ENCODE assay signal across 10 mouse cellular contexts in the genomic region with DNA sequence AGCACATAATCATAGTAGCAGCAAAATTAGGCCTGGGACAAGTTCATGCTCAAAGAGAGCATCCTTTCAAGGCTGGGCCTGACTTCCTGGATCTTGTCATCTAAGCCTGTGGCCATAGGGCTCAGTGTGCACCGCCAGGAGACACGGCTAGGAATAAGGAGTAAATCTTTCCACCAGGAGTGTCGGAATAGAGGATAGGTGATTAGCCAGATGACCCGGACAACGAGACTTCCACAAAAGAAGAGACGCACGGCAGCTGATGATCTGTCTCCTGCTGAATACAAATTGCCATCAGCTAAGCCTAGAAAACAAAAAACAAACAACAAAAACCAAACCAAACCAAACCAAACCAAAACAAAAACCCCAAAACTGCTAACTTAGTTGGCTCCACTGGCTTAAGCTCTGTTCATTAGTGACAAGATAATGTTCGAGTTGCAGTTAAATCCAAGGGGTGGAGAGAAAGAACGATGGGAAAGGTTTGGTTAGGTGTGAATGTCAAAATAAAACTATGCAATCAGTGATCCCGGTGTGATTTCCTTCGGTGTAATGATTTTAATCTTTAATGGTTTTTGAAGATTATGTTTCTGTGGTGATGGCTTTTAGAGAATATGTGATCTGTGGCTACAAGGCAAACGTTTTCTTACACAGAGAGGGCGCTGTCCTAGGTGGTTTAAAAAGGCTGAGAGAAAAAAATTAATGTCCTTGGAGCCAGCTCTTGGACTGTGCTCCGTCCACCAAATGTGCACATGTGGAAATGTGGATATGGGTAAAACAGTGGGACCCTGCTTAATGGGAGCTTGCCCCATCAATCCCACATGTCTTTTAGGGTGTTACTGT. TPM values are rescaled to one million over a fixed set of nuclear protein-coding genes. Genes with fewer than 3 reads are reported as not detected.
DNase-seq lines count a peak whose midpoint lies in the region; ATAC-seq lines count a peak whose summit lies in the region.
"Had no signal": no experiment of that assay in that cellular context is flagged by ENCODE, and none has a peak within 500 bp of the region (broad histone marks: within the 10 kb centered on the region; RNA-seq: fewer than 3 reads in every experiment).

No protein-coding gene starts in this region.

- WGBS in kidney, embryonic 16.5 days, result 65% methylated on average over 14 of the region's 14 CpGs

- H3K9ac ChIP-seq in kidney, embryonic 16.5 days (replicated peaks; ENCODE audit: low read length), result no peak overlapping the region
- H3K9ac ChIP-seq: embryonic facial prominence, embryonic 12.5 days had no signal

- no peaks in the 10 kb centered on the region for H3K9me3 ChIP-seq in kidney, embryonic 16.5 days (ENCODE audit: low read length)
- H3K9me3 ChIP-seq: embryonic facial prominence, embryonic 12.5 days had no signal

- no peaks in the 10 kb centered on the region for H3K4me1 ChIP-seq in kidney, embryonic 16.5 days (ENCODE audit: insufficient read depth, low read length)
- H3K4me1 ChIP-seq: embryonic facial prominence, embryonic 12.5 days had no signal

- 0 out of 2 replicates have a peak, but pooled peaks cover 3% of the 10 kb centered on the region for H3K27me3 ChIP-seq in kidney, embryonic 16.5 days (ENCODE audit: insufficient read depth, low read length)
- H3K27me3 ChIP-seq: embryonic facial prominence, embryonic 12.5 days had no signal

- ATAC-seq in kidney, embryonic 16.5 days (ENCODE audit: low FRiP score, low TSS enrichment), result no peak
- ATAC-seq in megakaryocyte, adult 5-6 weeks (ENCODE audit: poor library complexity, severe bottlenecking), result no peak
- ATAC-seq in CD4-positive, CD25-positive, alpha-beta regulatory T cell, adult 4 months, result no peak

- no peak overlapping the region for H3K27ac ChIP-seq in kidney, embryonic 16.5 days (ENCODE audit: low read length)
- H3K27ac ChIP-seq: embryonic facial prominence, embryonic 12.5 days had no signal

- no peak overlapping the region for H3K4me3 ChIP-seq in kidney, embryonic 16.5 days (ENCODE audit: low read length)
- H3K4me3 ChIP-seq: embryonic facial prominence, embryonic 12.5 days had no signal

- no peak overlapping the region for H3K4me2 ChIP-seq in kidney, embryonic 16.5 days (replicated peaks; ENCODE audit: low read depth, low read length)
- H3K4me2 ChIP-seq: embryonic facial prominence, embryonic 12.5 days had no signal

- DNase-seq in kidney, postnatal 10 days, result peak; percentile 4
- DNase-seq in 416B (ENCODE audit: low read depth), result peak; percentile 59
- peak; percentile 75 for DNase-seq in NIH3T3 (ENCODE audit: low read depth)
- DNase-seq in left cerebral cortex, adult 18-20 months (ENCODE audit: low spot score in 2 of 2), result peak; percentile 2
- no peak for DNase-seq in urinary bladder, adult 18-20 months (ENCODE audit: low spot score in 2 of 2)
- DNase-seq: heart, postnatal 36 days had no signal

- H3K36me3 ChIP-seq in kidney, embryonic 16.5 days (ENCODE audit: insufficient read depth, low read length), result no peaks in the 10 kb centered on the region
- H3K36me3 ChIP-seq: embryonic facial prominence, embryonic 12.5 days had no signal

RNA-seq across cellular contexts. Expression of a gene that starts 51.8 kb away (rescaled TPM):
- polyA plus RNA-seq in kidney, embryonic 16.5 days (2015; fragmentation: Nextera tagmentation; extraction: Ambion mirVana), result 85.0 and 98.1 TPM in 2 replicates
- 10 to 100 TPM; 12.1 to 12.9 TPM for total RNA-seq in left cerebral cortex, adult 18-20 months (2021)
- 181 and 207 TPM in 2 replicates for total RNA-seq in megakaryocyte, adult 5-6 weeks (2015)
- total RNA-seq in megakaryocyte, adult 5-6 weeks (2017), result 125 and 151 TPM in 2 replicates
- polyA plus RNA-seq in CD4-positive, CD25-positive, alpha-beta regulatory T cell, adult 4 months (2017; shearing (Covaris generic)), result 10 to 100 TPM; 36.2 to 43.3 TPM

Comparison
In these comparisons a context has a peak if more than half of its experiments do, and no peak if none do; other contexts are left out.
1. DNase-seq: peak in kidney, postnatal 10 days (single experiment), 416B (single experiment), NIH3T3 (single experiment) and left cerebral cortex, adult 18-20 months (2 of 2); none in urinary bladder, adult 18-20 months (0 of 2).
2. RNA of a gene that starts 51.8 kb away (total RNA-seq): 125 to 207 TPM in megakaryocyte, adult 5-6 weeks; 12.1 to 12.9 TPM in left cerebral cortex, adult 18-20 months; every median in the first group is over 4 times any median in the second.